Mouse (Mus musculus): ENCODE results near the gene Mpdz. TPM values are rescaled to one million over a fixed set of nuclear protein-coding genes. Genes with fewer than 3 reads are reported as not detected.

Gene Mpdz
- total and polyA plus RNA-seq, 3 experiments = 0.49 TPM; not detected in 2

DNA sequence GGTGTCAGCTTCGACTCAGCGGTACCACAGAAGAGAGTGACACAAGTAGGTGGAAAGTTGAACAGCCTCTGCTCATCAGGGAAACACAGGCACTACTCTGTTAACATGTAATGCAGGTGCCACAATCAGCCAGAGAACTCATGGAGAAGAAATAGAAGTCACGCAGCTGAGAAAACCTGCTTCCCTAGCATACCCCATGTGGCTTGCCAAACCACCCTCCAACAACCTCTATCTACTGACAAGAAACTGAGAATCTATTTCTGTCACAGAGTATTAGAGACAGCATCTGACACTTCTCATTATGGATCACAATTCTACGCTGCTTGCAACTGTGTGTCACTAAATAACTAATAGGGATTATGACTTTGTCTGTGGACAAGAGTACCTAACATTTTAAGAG, 70.3 kb downstream of the Mpdz start:
- TF ChIP-seq GATA1 (IDR thresholded peaks at IDR 0.05; ENCODE audit: borderline replicate concordance, low read length) = no peak
- TF ChIP-seq GATA2 (IDR thresholded peaks at IDR 0.05; ENCODE audit: borderline replicate concordance, low read depth, low read length) = no peak
- TF ChIP-seq CTCF (IDR thresholded peaks at IDR 0.05; ENCODE audit: low read depth, low read length) = no peak
- no peak for TF ChIP-seq POLR2AphosphoS5 (IDR thresholded peaks at IDR 0.05; ENCODE audit: insufficient replicate concordance, low read depth, low read length)
- no peak for TF ChIP-seq TAL1 (conservative IDR thresholded peaks at IDR 0.05; ENCODE audit: low read depth, low read length)
- no peaks in the 10 kb centered on the region for H3K27me3 ChIP-seq (ENCODE audit: insufficient read depth, low read length)
- H3K4me3 ChIP-seq (ENCODE audit: low read depth, low read length) = no peak overlapping the region
- no peak for DNase-seq (ENCODE audit: low spot score)
- no peaks in the 10 kb centered on the region for H3K36me3 ChIP-seq (replicated peaks)
- no peaks in the 10 kb centered on the region for H3K4me1 ChIP-seq (ENCODE audit: insufficient read depth, low read depth, low read length)
- ATAC-seq (ENCODE audit: extremely low read depth, insufficient number of reproducible peaks, low FRiP score, poor library complexity, severe bottlenecking) = no peak
- H3K9me3 ChIP-seq (replicated peaks) = peaks cover 6% of the 10 kb centered on the region; the same call in 1 of the 2 replicates

DNA sequence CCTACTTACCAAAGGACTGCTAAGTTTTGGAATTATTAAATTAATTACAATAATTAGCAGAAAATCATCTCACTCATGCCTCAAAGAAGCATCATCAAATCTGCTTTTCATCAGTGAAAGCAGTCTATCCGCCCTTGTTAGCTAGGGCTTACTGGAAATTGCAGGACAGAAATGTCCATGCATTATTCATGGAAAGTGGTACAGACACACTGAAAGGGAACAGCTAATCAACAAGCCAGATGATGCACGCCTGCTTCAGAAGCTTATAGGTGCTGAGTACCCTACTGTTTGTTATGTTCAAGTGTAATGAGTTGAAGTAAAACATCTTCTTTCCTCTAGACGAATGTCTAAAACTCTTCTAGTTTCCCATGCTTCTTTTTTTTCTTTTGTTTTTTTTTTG, 91.2 kb downstream of the Mpdz start:
- H3K4me1 ChIP-seq (ENCODE audit: insufficient read depth, low read depth, low read length) = no peaks in the 10 kb centered on the region
- no peaks in the 10 kb centered on the region for H3K36me3 ChIP-seq (replicated peaks)
- H3K27me3 ChIP-seq (ENCODE audit: insufficient read depth, low read length) = no peaks in the 10 kb centered on the region
- no peak overlapping the region for H3K4me3 ChIP-seq (ENCODE audit: low read depth, low read length)
- H3K9me3 ChIP-seq (replicated peaks) = peaks cover 13% of the 10 kb centered on the region
- no peak for TF ChIP-seq POLR2AphosphoS5 (IDR thresholded peaks at IDR 0.05; ENCODE audit: insufficient replicate concordance, low read depth, low read length)
- no peak for TF ChIP-seq TAL1 (conservative IDR thresholded peaks at IDR 0.05; ENCODE audit: low read depth, low read length)
- no peak for TF ChIP-seq GATA2 (IDR thresholded peaks at IDR 0.05; ENCODE audit: borderline replicate concordance, low read depth, low read length)
- no peak for DNase-seq (ENCODE audit: low spot score)
- ATAC-seq (ENCODE audit: extremely low read depth, insufficient number of reproducible peaks, low FRiP score, poor library complexity, severe bottlenecking) = no peak

DNA sequence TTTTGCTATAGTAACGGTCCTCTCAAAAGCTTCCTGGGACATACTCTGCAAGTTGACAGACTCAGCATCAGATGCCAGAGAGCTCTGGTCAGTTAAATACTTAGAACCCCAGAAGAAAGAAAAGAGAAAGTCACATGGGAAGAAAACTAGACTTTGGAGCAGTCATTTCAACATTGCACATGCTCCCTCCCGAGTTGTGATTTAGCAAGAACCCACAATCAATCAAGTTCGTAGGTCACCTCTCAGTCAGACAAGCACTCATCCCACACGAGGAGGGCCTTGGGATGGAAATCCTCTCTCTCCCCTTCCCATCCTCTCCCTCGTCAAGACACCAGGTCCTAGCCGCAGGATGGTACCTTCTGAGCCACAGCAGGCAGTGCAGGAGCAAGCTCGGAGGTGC, 94.0 kb downstream of the Mpdz start:
- Histone ChIP-seq H3K27me3 (ENCODE audit: insufficient read depth, low read length) (no peaks in the 10 kb centered on the region), H3K4me3 (ENCODE audit: low read depth, low read length) (no peak overlapping the region), H3K4me1 (ENCODE audit: insufficient read depth, low read depth, low read length) (no peaks in the 10 kb centered on the region), H3K36me3 (replicated peaks) (no peaks in the 10 kb centered on the region), H3K9me3 (replicated peaks) (peaks cover 13% of the 10 kb centered on the region)
- ATAC-seq (ENCODE audit: extremely low read depth, insufficient number of reproducible peaks, low FRiP score, poor library complexity, severe bottlenecking) (no peak), DNase-seq (ENCODE audit: low spot score) (no peak)
- TF ChIP-seq GATA2 (IDR thresholded peaks at IDR 0.05; ENCODE audit: borderline replicate concordance, low read depth, low read length) (no peak), CTCF (IDR thresholded peaks at IDR 0.05; ENCODE audit: low read depth, low read length) (no peak), GATA1 (IDR thresholded peaks at IDR 0.05; ENCODE audit: borderline replicate concordance, low read length) (no peak), POLR2AphosphoS5 (IDR thresholded peaks at IDR 0.05; ENCODE audit: insufficient replicate concordance, low read depth, low read length) (no peak), TAL1 (conservative IDR thresholded peaks at IDR 0.05; ENCODE audit: low read depth, low read length) (no peak)

DNA sequence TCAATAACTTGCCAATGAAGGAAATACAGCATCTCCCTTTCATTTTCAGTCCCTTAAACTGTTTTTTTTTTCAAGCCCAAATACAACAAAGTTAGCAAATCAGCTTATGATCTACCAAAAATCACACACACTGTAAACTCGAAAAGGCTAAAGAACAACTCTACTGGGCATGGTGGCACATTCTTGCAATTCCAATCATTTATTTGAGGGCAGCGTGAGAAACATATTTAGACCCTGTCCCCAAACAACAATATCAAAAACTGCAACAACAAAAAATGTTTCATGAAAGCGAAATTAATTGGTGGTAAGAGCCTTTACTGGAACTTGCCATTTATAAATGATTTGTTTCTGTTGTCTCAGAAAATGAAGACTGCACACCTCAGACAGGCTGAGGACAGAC, 97.5 kb downstream of the Mpdz start:
- TF ChIP-seq GATA1 (IDR thresholded peaks at IDR 0.05; ENCODE audit: borderline replicate concordance, low read length) = no peak
- no peak for TF ChIP-seq TAL1 (conservative IDR thresholded peaks at IDR 0.05; ENCODE audit: low read depth, low read length)
- no peak for TF ChIP-seq CTCF (IDR thresholded peaks at IDR 0.05; ENCODE audit: low read depth, low read length)
- TF ChIP-seq POLR2AphosphoS5 (IDR thresholded peaks at IDR 0.05; ENCODE audit: insufficient replicate concordance, low read depth, low read length) = no peak
- no peak for TF ChIP-seq GATA2 (IDR thresholded peaks at IDR 0.05; ENCODE audit: borderline replicate concordance, low read depth, low read length)
- H3K9me3 ChIP-seq (replicated peaks) = peaks cover 14% of the 10 kb centered on the region
- H3K4me3 ChIP-seq (ENCODE audit: low read depth, low read length) = no peak overlapping the region
- no peak for DNase-seq (ENCODE audit: low spot score)
- ATAC-seq (ENCODE audit: extremely low read depth, insufficient number of reproducible peaks, low FRiP score, poor library complexity, severe bottlenecking) = no peak
- no peaks in the 10 kb centered on the region for H3K36me3 ChIP-seq (replicated peaks)
- no peaks in the 10 kb centered on the region for H3K4me1 ChIP-seq (ENCODE audit: insufficient read depth, low read depth, low read length)
- no peaks in the 10 kb centered on the region for H3K27me3 ChIP-seq (ENCODE audit: insufficient read depth, low read length)

DNA sequence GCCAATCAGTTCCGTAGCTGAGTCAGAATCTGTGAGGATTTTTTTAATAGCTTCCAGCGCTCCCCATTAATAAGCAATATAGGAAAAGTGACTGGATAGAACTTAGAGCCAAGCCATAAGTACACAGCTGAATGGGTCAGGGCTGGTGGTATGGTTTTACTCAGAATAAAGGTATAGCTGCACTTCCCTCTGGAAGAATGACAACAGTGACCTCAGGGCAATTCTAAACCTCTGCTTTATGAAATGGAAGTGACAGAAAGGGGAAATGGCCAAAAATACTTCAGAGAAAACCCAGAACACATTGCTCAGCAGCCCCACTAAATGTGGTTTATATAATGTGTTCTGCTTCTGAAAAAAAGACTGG, 109.0 kb downstream of the Mpdz start:
- no peaks in the 10 kb centered on the region for H3K36me3 ChIP-seq (replicated peaks)
- no peaks in the 10 kb centered on the region for H3K4me1 ChIP-seq (ENCODE audit: insufficient read depth, low read depth, low read length)
- peaks cover 22% of the 10 kb centered on the region for H3K9me3 ChIP-seq (replicated peaks)
- H3K4me3 ChIP-seq (ENCODE audit: low read depth, low read length) = no peak overlapping the region
- TF ChIP-seq POLR2AphosphoS5 (IDR thresholded peaks at IDR 0.05; ENCODE audit: insufficient replicate concordance, low read depth, low read length) = no peak
- TF ChIP-seq TAL1 (conservative IDR thresholded peaks at IDR 0.05; ENCODE audit: low read depth, low read length) = no peak
- no peak for TF ChIP-seq GATA2 (IDR thresholded peaks at IDR 0.05; ENCODE audit: borderline replicate concordance, low read depth, low read length)
- TF ChIP-seq CTCF (IDR thresholded peaks at IDR 0.05; ENCODE audit: low read depth, low read length) = no peak
- no peak for TF ChIP-seq GATA1 (IDR thresholded peaks at IDR 0.05; ENCODE audit: borderline replicate concordance, low read length)
- H3K27me3 ChIP-seq (ENCODE audit: insufficient read depth, low read length) = no peaks in the 10 kb centered on the region
- ATAC-seq (ENCODE audit: extremely low read depth, insufficient number of reproducible peaks, low FRiP score, poor library complexity, severe bottlenecking) (no peak), DNase-seq (ENCODE audit: low spot score) (no peak)

DNA sequence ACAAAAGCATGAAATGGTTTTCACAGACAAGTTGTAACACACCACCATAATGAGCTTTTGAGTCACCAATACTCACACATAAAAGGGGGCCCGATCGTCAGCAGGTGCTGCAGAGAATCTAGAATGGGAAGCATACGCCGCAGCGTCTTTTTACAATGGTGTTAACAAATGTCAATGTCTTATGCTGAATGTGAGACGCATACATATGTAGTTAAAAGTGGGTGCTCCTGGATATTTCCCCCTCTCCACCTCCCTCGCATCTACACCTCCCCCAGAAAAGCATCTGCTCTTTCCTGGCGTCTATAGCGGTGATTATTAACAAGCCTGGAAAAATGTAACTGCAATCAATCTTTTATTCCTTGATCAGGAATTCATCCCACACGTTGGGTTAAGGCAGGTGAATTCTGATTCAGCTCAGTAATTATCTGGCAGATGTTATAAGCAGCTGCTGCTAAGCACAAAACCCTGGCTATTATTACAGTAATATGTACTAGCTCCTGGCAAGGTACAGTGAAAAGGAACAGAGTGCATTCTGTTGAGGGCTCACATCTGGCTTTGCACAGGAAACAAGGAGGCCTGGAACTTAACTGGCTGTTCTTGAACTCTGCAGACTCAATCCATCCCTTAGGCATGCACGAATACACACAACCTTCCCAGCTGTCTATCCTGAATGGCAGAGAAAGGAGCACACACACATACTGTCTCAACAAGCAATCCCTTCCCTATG, 109.6 kb downstream of the Mpdz start:
- Histone ChIP-seq H3K27me3 (ENCODE audit: insufficient read depth, low read length) (no peaks in the 10 kb centered on the region), H3K4me3 (ENCODE audit: low read depth, low read length) (no peak overlapping the region), H3K36me3 (replicated peaks) (no peaks in the 10 kb centered on the region), H3K4me1 (ENCODE audit: insufficient read depth, low read depth, low read length) (no peaks in the 10 kb centered on the region), H3K9me3 (replicated peaks) (peaks cover 20% of the 10 kb centered on the region)
- ATAC-seq (ENCODE audit: extremely low read depth, insufficient number of reproducible peaks, low FRiP score, poor library complexity, severe bottlenecking) = no peak
- DNase-seq (ENCODE audit: low spot score) = no peak
- TF ChIP-seq GATA1 (IDR thresholded peaks at IDR 0.05; ENCODE audit: borderline replicate concordance, low read length) = no peak
- no peak for TF ChIP-seq POLR2AphosphoS5 (IDR thresholded peaks at IDR 0.05; ENCODE audit: insufficient replicate concordance, low read depth, low read length)
- no peak for TF ChIP-seq GATA2 (IDR thresholded peaks at IDR 0.05; ENCODE audit: borderline replicate concordance, low read depth, low read length)
- no peak for TF ChIP-seq TAL1 (conservative IDR thresholded peaks at IDR 0.05; ENCODE audit: low read depth, low read length)
- no peak for TF ChIP-seq CTCF (IDR thresholded peaks at IDR 0.05; ENCODE audit: low read depth, low read length)

All from G1E (cell line).